Mouse (Mus musculus) ES-E14 (cell line): ENCODE results near the gene Tex12.

Source experiments
- CHD2 ChIP-seq: IDR thresholded peaks from 2 replicates; pipeline ENCODE4 v1.6.1; 2014; ENCODE audit warnings: mild to moderate bottlenecking, low read depth, low read length, inconsistent platforms
- HCFC1 ChIP-seq: IDR thresholded peaks from 2 replicates; pipeline ENCODE4 v1.6.1; 2012; ENCODE audit warnings: low read length, inconsistent platforms, borderline replicate concordance; ENCODE audit not compliant: insufficient read depth
- MAFK ChIP-seq: IDR thresholded peaks from 2 replicates; pipeline ENCODE4 v1.6.1; 2014; ENCODE audit warnings: mild to moderate bottlenecking, low read depth, low read length, inconsistent platforms; ENCODE audit not compliant: insufficient read depth
- ZC3H11A ChIP-seq: IDR thresholded peaks from 2 replicates; pipeline ENCODE4 v1.6.1; 2012; ENCODE audit warnings: low read depth, mild to moderate bottlenecking, inconsistent platforms, low read length, borderline replicate concordance
- ZNF384 ChIP-seq: IDR thresholded peaks from 2 replicates; pipeline ENCODE4 v1.6.1; 2012; ENCODE audit warnings: low read depth, low read length, inconsistent platforms

GRCm38 (mm10) chr9:50569599-50570525 lies 8.7 kb upstream of the Tex12 start:
- TF ChIP-seq ZC3H11A (no peak), MAFK (no peak), CHD2 (no peak), HCFC1 (no peak), ZNF384 (no peak)
